Mouse (Mus musculus): ENCODE measurements around the gene 6430531B16Rik. TPM values are rescaled to one million over a fixed set of nuclear protein-coding genes. Genes with fewer than 3 reads are reported as not detected.

Gene 6430531B16Rik
- polyA plus RNA-seq, 1 experiment from 2014 or later, result not detected

DNA sequence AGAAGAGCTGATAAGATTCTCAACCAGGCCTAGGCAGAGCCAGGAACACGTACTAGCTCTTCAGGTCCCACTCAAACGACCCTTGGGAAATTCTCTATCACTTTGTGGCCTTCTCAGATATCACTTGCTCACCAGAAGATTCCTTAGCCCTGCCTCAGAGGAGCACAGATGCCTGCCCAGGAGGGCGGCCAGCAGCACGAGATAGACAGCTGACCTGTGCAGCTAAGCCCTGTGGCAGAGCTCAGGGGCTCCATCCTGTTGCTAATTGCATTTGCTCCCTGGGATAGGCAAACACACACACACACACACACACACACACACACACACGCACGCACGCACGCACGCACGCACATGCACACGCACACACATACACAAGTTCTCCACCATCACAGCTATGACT is 3.5 kb upstream of the 6430531B16Rik start:
- Histone ChIP-seq H3K4me3 (ENCODE audit: inconsistent target) (no peak overlapping the region), H3K79me2 (ENCODE audit: inconsistent target) (peaks cover 43% of the 10 kb centered on the region), H3K36me3 (ENCODE audit: inconsistent target) (peaks cover 46% of the 10 kb centered on the region), H3K27ac (peak overlapping the region; percentile 99)
- WGBS (ENCODE audit: missing documents), result 82% methylated on average over 4 of the region's 11 CpGs

DNA sequence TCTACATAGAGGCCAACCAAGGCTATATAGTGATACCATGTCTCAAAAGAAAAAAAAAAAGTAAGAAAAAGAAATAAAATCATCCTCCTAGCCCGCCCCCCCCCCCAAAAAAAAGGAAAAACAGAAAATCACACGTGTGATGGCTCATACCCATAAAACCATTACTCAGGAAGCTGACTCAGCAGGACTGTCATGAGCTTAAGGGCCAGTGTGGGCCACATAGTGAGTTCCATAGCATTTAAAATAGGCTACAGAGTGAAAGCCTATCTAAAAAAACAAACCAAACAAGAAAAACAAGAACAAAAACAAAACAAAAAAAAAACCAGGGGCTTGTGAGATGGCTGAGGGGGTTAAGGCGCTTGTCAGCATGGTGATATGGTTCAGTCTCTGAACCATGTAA is 2.2 kb upstream of the 6430531B16Rik start:
- whole genome bisulfite sequencing (ENCODE audit: missing documents), result 24% methylated on average over 3 of the region's 3 CpGs
- no peak overlapping the region for H3K4me3 ChIP-seq (ENCODE audit: inconsistent target)
- peaks cover 33% of the 10 kb centered on the region for H3K36me3 ChIP-seq (ENCODE audit: inconsistent target)
- H3K79me2 ChIP-seq (ENCODE audit: inconsistent target), result peaks cover 30% of the 10 kb centered on the region
- peak overlapping the region; percentile 99 for H3K27ac ChIP-seq

- Histone ChIP-seq H3K36me3 (ENCODE audit: inconsistent target) (peaks cover 24% of the 10 kb centered on the region), H3K4me3 (ENCODE audit: inconsistent target) (no peak overlapping the region), H3K27ac (peak overlapping the region; percentile 99), H3K79me2 (ENCODE audit: inconsistent target) (peaks cover 24% of the 10 kb centered on the region)
- 30% methylated on average over 13 of the region's 13 CpGs for WGBS (ENCODE audit: missing documents)
Measured at GRCm38 (mm10) chr7:139979011-139979719, 610 bp upstream of the 6430531B16Rik start.

DNA sequence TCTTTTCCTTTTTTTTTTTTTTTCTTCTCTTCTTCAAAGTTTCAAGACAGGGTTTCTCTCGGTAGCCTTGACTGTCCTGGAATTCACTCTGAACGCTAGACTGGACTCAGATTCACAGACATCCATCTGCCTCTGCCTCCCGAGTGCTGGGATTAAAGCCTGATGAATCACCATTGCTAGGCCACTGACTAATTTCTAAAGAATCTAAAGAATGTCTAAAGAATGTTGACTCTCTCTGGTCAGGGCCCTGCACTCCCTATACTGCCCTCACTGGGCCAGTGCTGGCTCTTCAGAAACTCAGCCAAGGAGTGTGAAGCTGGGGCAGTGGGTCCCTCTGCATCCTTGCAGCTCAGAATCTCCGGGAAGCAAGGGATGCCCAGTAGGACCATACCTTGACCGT is 3.1 kb downstream of the 6430531B16Rik start:
- WGBS (ENCODE audit: missing documents), result 85% methylated on average over 5 of the region's 5 CpGs
- no peaks in the 10 kb centered on the region for H3K79me2 ChIP-seq (ENCODE audit: inconsistent target)
- no peak overlapping the region for H3K4me3 ChIP-seq (ENCODE audit: inconsistent target)
- H3K36me3 ChIP-seq (ENCODE audit: inconsistent target), result no peaks in the 10 kb centered on the region
- peak overlapping the region; percentile 99 for H3K27ac ChIP-seq

DNA sequence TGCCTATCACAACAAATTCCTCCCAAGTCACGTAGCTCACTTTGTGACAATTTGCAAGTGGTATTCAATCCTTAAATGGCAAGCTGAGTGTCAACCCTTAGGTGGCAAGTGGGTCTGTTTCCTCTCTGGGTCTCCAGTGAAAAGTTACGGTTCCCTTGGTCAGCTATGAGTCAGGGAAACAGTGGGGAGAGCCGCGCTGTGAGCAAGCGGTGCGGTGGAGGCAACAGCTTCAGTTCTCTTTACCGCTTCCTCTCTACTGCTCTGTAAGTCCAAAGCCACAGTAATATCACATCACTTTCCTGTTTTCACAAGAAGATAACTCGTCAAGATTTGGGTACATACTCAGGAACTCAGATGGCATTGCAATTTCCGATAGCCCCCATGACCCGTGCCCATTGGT is 4.2 kb downstream of the 6430531B16Rik start:
- WGBS (ENCODE audit: missing documents), result under 1% methylated on average over 10 of the region's 10 CpGs

GRCm38 (mm10) chr7:139972923-139973331 is 5.6 kb downstream of the 6430531B16Rik start:
- Histone ChIP-seq H3K4me3 (ENCODE audit: inconsistent target) (no peak overlapping the region), H3K36me3 (ENCODE audit: inconsistent target) (no peaks in the 10 kb centered on the region), H3K79me2 (ENCODE audit: inconsistent target) (no peaks in the 10 kb centered on the region), H3K27ac (peak overlapping the region; percentile 99)

More for the DNA sequence above, 4.2 kb downstream of the 6430531B16Rik start:
- no peaks in the 10 kb centered on the region for H3K36me3 ChIP-seq (ENCODE audit: inconsistent target)
- H3K27ac ChIP-seq, result peak overlapping the region; percentile 99
- H3K79me2 ChIP-seq (ENCODE audit: inconsistent target), result no peaks in the 10 kb centered on the region
- H3K4me3 ChIP-seq (ENCODE audit: inconsistent target), result no peak overlapping the region

- H3K79me2 ChIP-seq (ENCODE audit: inconsistent target), result no peaks in the 10 kb centered on the region
- peak overlapping the region; percentile 99 for H3K27ac ChIP-seq
- WGBS (ENCODE audit: missing documents), result 0% methylated on average over 6 of the region's 6 CpGs
- H3K36me3 ChIP-seq (ENCODE audit: inconsistent target), result no peaks in the 10 kb centered on the region
- H3K4me3 ChIP-seq (ENCODE audit: inconsistent target), result no peak overlapping the region
Measured at GRCm38 (mm10) chr7:139971436-139971835, 7.1 kb downstream of the 6430531B16Rik start.

GRCm38 (mm10) chr7:139970979-139971378 is 7.6 kb downstream of the 6430531B16Rik start:
- no peaks in the 10 kb centered on the region for H3K36me3 ChIP-seq (ENCODE audit: inconsistent target)
- no peaks in the 10 kb centered on the region for H3K79me2 ChIP-seq (ENCODE audit: inconsistent target)
- peak overlapping the region; percentile 99 for H3K27ac ChIP-seq
- no peak overlapping the region for H3K4me3 ChIP-seq (ENCODE audit: inconsistent target)
- 26% methylated on average over 5 of the region's 5 CpGs for WGBS (ENCODE audit: missing documents)

- no peaks in the 10 kb centered on the region for H3K36me3 ChIP-seq (ENCODE audit: inconsistent target)
- 70% methylated on average over 7 of the region's 10 CpGs for WGBS (ENCODE audit: missing documents)
- no peaks in the 10 kb centered on the region for H3K79me2 ChIP-seq (ENCODE audit: inconsistent target)
- peak overlapping the region; percentile 99 for H3K27ac ChIP-seq
- no peak overlapping the region for H3K4me3 ChIP-seq (ENCODE audit: inconsistent target)
Measured at GRCm38 (mm10) chr7:139970216-139970919, 8.2 kb downstream of the 6430531B16Rik start.

- Histone ChIP-seq H3K4me3 (ENCODE audit: inconsistent target) (no peak overlapping the region), H3K36me3 (ENCODE audit: inconsistent target) (no peaks in the 10 kb centered on the region), H3K27ac (peak overlapping the region; percentile 99), H3K79me2 (ENCODE audit: inconsistent target) (no peaks in the 10 kb centered on the region)
- WGBS (ENCODE audit: missing documents), result 47% methylated on average over 5 of the region's 10 CpGs
Measured at GRCm38 (mm10) chr7:139969348-139970130, 9.0 kb downstream of the 6430531B16Rik start.

DNA sequence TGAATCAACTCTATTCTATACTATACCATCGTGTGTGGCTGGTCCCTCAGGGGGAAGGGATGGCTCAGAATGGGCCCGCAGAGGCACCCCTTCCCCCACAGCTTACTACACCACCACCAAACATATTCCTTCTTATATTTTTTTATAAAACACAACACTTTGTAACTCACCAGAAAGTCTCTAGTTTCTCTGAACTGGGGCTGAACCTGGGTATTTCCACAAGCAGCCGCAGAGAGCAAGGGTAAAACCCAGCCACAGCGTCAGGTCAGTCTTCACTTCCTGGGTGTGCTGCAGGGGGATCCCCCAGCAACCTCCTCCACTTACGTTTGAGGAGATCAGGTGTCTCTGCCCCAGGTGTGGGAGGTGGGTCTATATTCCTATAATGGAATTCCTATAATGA is 10.1 kb downstream of the 6430531B16Rik start:
- Histone ChIP-seq H3K79me2 (ENCODE audit: inconsistent target) (no peaks in the 10 kb centered on the region), H3K36me3 (ENCODE audit: inconsistent target) (no peaks in the 10 kb centered on the region), H3K27ac (no peak overlapping the region), H3K4me3 (ENCODE audit: inconsistent target) (no peak overlapping the region)
- 61% methylated on average over 4 of the region's 5 CpGs for WGBS (ENCODE audit: missing documents)

- Histone ChIP-seq H3K4me3 (ENCODE audit: inconsistent target) (no peak overlapping the region), H3K36me3 (ENCODE audit: inconsistent target) (no peaks in the 10 kb centered on the region), H3K79me2 (ENCODE audit: inconsistent target) (no peaks in the 10 kb centered on the region), H3K27ac (no peak overlapping the region)
- 55% methylated on average over 4 of the region's 4 CpGs for WGBS (ENCODE audit: missing documents)
Measured at GRCm38 (mm10) chr7:139967175-139967574, 11.4 kb downstream of the 6430531B16Rik start.

GRCm38 (mm10) chr7:139963814-139964213 is 14.7 kb downstream of the 6430531B16Rik start:
- Histone ChIP-seq H3K4me3 (ENCODE audit: inconsistent target) (no peak overlapping the region), H3K36me3 (ENCODE audit: inconsistent target) (no peaks in the 10 kb centered on the region), H3K27ac (no peak overlapping the region), H3K79me2 (ENCODE audit: inconsistent target) (no peaks in the 10 kb centered on the region)
- WGBS (ENCODE audit: missing documents), result 71% methylated on average over 3 of the region's 4 CpGs

GRCm38 (mm10) chr7:139961141-139961540 is 17.4 kb downstream of the 6430531B16Rik start:
- WGBS (ENCODE audit: missing documents), result 91% methylated on average over 10 of the region's 10 CpGs
- no peak overlapping the region for H3K4me3 ChIP-seq (ENCODE audit: inconsistent target)
- no peak overlapping the region for H3K27ac ChIP-seq
- no peaks in the 10 kb centered on the region for H3K36me3 ChIP-seq (ENCODE audit: inconsistent target)
- H3K79me2 ChIP-seq (ENCODE audit: inconsistent target), result no peaks in the 10 kb centered on the region

- Histone ChIP-seq H3K4me3 (ENCODE audit: inconsistent target) (no peak overlapping the region), H3K79me2 (ENCODE audit: inconsistent target) (no peaks in the 10 kb centered on the region), H3K27ac (no peak overlapping the region), H3K36me3 (ENCODE audit: inconsistent target) (no peaks in the 10 kb centered on the region)
- WGBS (ENCODE audit: missing documents), result 47% methylated on average over 11 of the region's 11 CpGs
Measured at GRCm38 (mm10) chr7:139957958-139958357, 20.6 kb downstream of the 6430531B16Rik start.

Data from macrophage (primary cell).